Mouse (Mus musculus) spleen, postnatal 10 days (tissue): ENCODE data around the gene Prkn.

Experiments
- DNase-seq, 2 experiments: peaks; one replicate each; pipeline ENCODE4 v3.0.0; 2021 to 2022; ENCODE audit warnings: low spot score in 2 of 2

Gene Prkn

DNA sequence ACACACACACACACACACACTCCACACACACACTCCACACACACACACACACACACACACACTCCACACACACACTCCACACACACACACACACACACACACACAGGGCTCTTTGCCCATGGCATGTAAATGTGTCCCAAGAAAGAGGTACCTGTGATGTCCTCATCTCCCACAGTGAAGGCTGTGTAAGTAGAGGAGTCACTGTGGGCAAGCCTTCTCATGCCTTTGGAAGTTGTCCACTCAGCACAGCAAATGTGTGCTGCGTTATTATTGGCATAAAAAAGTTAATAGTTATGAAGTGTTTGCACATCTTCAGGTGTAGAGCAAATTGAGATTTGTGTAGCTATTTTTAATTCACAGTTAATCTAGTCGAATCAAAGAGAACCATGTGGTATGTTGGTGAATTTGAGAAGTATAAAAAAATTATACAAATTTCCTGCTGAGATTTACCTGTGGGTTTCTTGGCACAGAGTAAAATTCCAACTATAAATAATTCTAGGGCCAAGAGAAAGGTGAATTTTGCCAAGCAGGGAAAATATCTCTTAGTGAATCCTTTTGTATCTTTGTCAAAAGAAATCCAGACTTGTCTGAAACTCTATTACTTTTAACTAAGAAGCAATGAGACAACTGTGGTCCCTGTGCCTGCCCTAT lies 562.2 kb downstream of the Prkn start:
- no peak for DNase-seq

DNA sequence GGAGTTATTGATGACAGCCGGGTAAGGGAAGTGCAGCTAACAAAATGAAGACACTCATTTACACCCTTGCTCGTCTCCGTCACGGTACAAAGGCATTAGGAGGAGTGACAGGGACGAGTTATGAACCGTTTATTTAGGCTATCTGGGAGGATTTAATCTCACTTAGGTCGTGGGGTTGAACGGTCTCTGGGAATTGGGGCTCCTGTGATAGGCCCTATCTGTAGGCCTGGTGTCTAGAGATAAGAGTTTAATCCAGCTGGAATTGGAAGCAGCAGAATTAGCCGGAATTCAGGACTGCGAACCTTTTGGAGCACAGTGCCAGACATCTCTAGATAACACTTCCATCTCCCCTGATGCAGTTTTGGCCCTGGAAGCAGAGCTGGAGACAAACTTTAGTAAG lies 571.2 kb downstream of the Prkn start:
- DNase-seq: no peak

DNA sequence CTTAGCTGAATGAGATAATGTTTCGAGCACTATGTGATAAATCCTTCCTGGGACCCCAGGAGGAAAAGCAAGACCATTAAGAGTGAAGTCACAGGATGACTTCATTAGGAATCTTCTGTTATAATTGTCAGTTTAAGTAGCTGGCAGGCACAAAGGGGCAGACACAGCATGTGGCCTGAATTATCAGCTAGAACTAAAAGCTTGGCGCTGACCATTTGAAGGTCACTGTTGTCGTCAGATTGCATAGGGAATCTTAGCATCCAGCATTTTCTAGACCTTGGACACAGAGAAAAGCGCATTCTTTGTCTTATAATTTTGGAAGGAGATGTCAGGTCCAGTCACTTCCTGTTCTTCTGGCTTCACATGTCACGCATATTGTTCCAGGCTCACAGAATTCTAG lies 573.5 kb downstream of the Prkn start:
- no peak for DNase-seq

DNA sequence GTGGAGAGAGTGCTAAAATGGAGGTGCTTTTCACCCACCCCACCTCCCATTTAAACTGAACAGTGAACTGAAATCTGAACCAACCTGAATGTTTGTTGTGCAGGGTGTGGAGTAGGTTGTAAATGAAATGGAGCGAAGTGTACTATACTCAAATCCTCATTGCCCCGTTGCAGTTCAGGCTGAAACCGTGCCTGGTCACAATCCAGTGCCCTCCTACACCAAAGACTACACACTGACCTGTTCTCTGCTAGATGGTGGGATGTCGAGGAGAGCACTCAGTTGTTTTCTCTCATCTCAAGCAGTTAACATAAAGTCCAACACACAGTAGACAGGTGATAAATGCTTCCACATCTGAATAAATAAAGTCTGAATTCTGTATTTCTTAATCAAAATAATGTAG lies 574.1 kb downstream of the Prkn start:
- DNase-seq: no peak

DNA sequence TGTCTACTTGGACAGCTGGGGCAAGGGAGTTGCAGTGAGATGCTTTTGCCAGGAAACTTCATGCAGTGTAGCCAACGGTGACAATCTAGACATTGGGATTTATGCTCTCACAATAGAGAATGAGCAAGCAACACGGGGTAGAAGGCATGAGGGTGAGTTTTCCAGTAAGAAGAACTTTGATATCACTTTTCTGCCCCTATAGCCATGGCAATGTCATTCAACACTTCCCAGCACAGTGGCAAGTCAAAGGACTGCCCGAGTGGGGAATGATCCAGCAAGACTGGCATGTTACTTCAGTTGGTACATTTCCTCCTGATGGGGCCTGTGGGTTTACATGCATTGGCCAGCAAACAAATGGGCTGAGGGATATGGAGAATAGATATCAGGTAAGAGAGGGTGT lies 577.0 kb downstream of the Prkn start:
- DNase-seq: no peak

DNA sequence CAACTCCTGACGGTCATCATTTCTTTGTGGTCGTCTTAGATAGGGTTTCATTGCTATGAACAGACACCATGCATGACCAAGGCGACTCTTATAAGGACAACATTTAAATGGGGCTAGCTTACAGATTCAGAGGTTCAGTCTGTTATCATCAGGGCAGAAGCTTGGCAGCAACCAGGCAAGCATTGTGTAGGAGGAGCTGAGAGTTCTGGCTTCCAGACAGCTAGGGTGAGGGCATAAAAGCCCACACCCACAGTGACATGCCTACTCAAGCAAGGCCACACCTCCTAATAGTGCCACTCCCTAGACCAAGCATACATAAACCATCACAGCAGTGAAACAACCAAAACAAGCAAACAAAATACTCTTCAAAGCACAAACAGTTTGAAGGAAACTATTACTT lies 579.3 kb downstream of the Prkn start:
- DNase-seq: no peak

DNA sequence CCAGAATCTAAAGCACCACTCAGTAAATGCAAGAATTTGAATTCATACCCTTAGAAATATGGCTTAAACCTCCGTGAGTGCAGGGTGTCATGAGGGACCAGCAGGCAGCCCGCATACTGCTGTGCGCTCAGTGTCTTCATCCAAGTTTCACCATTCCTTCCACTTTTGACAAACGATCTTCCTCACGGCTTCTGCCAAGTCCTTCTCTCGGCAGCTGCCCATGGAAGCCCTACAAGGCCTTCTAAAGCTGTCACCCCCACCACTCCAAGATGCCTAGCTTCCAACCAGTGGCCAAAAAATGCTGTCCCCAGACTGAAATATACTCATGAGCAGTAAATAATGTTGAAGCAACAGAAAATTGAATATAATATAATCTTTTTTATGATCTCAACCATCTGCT lies 580.7 kb downstream of the Prkn start:
- DNase-seq: no peak

DNA sequence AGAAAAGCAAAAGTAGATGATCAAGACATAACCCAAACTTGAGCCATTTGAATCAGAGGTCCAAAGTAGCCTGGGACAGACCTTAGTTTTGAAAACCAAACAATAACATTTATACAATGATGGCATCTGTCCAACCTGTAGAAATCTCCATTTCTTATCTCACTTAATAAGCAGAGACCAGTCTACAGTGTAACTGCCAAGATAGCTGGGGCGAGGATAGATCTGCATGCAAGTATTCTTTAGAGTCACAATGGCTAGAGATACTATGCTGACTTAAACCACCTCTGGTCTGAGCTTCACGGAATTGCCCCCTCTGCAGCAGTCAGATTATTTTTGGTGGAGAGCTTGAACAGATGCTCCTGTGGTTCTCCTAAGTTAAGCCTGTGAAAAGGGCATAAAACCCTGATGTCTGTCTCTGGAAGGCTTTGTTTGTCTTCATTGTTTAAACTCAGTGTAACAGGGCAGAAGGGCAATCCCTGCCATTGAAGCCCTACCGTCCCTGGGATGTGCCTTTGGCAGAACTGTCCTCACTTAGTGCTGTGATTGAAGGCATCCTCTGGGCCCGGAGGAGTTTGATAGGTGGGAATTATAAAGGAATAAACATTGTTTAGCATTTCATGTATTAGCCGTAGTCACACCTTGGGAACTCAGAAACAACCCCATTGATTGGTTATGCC lies 581.2 kb downstream of the Prkn start:
- DNase-seq: no peak

DNA sequence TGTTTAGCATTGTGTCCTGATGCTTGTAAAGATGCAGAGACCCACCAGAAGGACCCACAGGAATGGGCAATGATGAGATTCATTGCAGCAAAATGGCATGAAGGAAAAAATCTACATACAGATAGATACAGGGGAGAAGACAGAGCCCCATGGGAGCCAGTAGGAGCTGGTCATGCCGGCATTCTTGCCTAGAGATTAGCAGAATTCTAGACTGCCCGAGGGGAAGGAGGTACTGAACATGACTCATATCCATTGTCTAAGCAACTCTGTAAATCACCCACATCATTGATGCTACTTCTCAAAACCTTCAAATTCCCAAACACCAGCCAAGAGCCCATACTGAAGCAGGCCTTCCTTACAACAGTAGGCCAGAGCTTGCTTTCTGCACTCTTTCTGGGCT lies 591.1 kb downstream of the Prkn start:
- no peak for DNase-seq

DNA sequence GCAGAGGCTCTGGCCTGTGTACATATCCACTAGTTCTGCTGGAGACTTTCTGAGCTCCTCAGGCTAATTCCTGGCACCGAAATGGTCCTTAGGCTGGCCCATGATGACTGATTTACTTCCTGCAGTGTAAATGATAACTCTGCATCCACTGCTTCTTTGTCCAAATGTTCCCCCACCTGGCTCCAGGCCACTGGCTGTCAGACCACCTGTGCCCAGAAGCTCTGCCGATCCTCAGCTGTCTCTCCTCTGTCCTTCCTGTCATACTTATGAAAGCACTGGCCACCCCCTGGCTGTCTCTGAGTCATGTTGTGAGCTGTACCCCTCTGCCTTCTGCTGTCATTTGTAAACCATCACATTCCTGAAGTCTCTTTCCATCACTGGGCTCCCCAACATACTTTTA lies 592.4 kb downstream of the Prkn start:
- DNase-seq: no peak

DNA sequence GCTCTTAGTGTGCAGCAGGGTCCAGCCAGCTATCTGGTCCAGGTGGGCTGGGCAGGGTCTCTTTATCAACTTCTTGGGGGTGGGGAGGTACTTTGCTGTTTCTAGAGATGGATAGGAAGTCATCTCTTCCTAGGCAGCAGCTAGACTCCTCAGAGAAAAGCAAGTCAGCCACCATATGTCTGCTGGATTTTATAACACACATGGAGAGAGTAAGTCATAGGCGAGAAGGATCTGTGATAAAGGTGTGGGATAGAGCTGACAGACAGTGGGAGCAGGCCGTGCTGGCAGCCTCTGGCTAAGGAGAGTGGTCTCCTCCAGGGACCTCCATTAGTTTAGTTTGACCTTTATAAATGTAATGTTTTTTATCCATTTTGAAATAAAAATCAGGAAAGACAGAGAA lies 622.5 kb downstream of the Prkn start:
- no peak for DNase-seq

DNA sequence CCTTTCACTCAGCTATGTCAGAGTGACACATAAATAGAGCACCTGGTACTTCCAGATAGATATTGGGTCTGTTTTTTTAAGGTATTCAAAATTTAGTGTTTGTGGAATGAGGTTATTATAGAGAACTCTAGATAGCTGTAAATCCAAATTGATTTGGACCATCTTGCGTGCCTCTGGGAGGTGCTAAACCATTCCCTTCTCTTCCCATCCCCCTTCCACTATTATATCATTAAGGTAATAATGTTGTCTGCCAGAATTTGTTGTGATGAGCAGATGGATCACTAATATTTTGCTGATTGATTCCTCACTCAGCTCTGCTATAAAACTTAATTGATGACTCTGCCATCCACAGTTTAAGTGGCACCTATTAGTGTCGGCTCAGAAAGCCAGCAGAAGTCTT lies 625.9 kb downstream of the Prkn start:
- DNase-seq: no peak

DNA sequence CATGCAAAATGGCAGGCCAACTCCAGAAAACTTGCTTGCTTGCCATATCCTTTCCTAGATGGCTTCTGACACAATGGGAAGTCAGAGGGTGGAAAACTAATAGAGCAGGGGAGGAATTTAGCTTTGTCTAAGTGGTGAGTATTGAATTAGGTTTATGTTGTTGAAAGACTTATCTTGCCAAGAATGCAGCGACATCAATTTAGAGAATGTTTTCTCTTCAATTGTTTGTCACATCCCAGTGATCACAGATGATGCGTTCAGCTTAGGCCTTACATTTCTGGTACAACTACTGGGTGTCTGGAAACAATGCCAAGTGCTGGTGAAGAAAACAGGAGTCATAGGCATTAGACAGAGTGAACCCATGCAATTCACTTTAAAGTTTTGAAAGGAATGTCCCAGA lies 628.4 kb downstream of the Prkn start:
- DNase-seq: no peak

DNA sequence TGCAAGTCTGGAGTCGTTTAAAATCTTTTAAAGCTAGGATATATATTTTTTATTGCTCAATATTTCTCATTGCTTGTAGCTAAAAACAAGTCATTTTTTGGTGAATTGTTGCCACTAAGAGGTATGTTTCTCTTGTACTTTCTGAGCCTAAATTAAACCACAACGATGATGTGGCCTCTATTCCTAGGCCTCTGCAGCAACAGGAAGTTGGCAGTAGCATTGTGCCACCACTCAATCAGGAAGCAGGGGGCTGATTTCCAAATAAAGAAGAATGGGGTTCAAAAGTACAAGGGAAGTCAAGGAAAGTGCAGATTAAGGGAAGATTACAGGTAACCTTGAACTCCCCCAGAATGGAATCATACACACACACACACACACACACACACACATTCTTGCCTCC lies 642.8 kb downstream of the Prkn start:
- no peak for DNase-seq

DNA sequence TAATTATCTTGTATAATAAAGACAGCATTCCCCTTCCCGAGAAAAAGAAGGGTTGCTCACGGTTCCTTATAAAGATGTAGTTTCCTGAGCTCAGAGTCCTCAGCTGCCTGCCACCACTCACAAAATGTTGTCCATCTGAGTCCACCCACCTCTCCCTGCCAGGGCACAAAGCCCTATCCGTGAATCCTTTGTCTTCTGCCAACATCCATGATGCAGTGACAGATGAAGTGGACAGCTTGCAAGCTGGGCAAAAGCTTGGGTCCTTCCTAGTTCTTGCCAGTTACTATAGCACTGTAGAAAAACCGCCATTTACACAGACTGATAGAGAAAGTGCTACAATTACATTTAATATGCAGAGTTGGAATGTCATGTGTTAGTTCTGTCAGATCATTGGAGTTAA lies 649.9 kb downstream of the Prkn start:
- DNase-seq: no peak

DNA sequence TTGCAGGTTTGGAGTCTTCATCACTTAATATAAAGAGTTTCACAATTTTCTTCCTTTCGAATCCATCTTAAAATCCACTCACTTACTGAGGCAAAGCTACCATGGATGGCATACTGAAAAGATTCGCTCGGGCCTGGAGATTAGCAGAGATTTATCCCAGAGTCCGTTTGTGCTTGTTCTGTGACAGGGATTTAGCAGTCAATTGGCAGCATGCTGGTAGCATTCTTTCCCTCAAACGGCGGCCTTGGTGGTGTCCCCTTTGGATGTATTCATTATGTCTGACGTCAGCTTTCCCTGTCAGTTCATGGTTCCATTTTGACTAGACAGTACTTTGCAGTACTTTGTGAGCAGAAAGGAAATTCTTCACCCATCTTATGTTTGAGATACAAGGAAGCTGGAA lies 662.4 kb downstream of the Prkn start:
- DNase-seq: no peak

DNA sequence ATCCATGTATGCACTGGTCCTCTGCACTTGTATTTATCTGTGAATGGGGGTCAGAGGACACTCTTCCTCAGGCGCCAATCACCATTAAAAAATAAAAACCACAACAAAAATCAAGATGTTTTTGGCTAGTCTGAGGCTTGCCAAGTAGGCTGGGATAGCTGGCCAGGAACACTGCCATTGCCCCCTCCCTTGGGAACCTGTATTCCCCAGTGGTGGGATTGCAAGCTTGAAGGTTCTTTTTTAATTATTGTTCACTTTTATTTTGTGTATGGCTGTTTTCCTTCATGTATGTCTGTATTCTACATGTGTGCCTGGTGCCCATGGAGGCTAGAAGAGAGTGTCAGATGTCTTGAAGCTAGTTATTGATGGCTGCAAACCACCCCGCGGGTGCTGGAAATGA lies 664.3 kb downstream of the Prkn start:
- no peak for DNase-seq

DNA sequence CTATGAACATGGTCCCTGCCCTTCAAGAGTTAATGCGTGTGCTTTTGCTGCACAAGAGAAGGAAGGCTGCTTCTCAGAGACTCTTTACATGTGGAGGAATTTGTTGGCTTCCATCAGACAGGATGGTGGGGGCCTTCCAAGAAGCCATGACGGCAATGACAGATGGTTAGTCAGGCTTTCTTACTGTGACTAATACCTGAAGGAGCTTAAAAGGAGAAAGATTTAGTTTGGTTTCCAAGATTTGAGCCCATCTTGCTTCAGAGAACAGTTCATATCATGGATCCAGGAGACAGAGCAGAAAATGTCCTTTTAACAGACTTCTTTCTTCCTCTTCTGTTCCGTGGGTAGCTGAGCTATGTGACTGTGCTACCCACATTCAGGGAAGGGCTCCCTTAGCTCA lies 666.9 kb downstream of the Prkn start:
- no peak for DNase-seq

DNA sequence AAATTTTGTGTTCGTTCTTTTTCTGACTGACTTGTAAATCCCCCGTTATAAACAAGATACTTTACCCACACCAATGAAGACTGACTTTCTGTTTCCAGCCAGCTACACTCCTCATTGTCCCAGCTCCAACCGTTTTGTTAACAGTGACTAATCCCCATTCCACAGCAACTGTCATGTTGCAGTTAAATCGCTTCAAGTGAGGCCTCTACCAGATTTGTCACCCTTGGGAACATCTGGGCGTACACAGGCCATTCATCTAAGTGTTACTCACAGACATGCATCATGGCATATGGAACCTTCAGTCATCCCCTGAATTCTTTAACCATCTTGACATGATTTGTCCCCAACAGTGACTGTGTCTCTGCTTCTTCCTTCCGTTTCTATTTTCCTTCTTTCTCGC lies 669.9 kb downstream of the Prkn start:
- DNase-seq: no peak

DNA sequence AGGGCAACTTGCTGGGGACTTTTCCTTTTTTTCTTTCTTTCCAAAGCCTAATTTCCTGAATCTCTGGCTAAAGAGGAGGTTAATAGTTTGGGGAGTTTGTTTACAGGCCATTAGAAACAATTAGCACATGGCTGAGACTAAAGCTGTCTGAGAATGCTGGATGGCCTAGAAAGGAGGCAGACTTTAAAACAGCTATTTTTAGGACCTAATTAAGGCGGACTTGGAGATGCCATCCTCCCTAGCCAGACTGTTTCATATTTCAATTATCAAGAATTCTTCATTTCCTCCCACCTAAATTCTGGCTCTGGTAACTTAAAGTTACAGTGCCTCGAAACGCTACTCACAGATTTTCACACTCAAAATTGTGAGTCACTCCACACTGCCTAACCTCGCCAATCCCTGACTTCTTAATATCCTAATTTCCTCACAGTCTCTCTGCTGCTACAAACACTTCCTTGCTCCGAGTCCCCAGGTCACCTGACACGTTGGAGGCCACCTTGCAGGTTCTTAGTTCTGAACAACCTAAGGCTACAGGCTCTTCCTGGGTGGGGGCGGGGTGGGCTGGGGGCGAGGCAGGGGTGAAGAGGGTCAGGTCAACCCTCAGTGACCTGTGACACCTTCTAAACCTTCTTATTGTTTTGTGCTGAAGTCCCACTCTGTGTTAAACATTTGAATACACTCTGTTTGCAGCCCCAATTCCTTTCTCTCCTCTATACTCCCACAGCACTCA lies 674.0 kb downstream of the Prkn start:
- DNase-seq: no peak

DNA sequence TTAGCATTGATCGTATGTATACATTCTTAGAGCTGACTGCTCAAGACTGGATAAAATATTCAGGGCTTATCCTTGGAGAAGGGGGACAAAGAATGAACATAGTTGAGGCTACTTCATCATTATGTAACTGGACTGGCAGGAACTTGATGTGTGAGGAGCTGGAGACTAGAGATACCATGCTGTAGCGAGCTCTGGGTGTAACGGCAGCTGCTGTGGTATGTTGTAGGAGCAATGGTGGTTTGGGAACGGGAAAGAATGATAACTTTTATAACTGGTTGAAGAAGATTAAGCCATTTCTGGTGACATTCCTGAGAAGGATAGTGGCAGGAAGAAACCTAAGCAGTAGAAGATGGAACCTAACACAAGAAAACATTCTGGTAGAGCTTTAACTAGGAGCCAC lies 675.4 kb downstream of the Prkn start:
- DNase-seq: no peak

DNA sequence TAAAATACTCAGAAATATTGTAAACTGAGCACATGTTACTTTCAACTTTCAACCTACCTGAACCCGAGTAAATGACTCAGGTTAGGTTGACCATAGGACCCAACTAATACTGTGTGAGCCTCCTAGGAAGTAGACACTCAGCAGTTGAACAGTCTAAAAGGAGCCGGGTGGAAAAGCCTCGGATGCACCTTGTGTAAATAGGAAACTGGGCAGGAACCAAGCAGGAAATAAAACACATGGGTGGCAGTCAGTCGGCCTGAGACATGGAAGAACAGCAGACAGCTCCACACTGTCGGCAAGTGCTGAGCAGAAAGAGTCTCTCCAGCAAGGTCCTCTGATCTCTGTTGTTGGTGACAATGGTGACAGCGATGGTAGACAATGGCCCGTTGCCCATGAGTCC lies 676.0 kb downstream of the Prkn start:
- no peak for DNase-seq

DNA sequence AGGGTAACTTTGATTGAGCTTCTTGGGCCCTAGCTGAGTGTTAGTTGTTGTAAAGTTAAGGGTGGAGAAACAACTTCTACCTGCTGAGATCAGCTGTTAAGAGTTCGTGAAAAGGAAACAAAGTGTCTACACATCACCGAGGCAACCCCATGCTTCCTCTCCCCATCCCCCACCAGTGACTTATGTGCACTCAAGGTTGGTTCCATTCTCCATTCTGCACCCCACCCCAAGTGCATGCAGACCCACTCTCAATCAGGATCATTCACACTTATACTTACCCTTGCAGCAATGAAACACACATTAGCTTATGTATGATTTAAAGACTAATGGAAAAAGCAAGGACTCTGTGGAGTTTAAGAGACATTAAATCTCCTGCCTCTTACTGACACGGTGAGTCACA lies 691.9 kb downstream of the Prkn start:
- DNase-seq: no peak
